Mouse (Mus musculus) Muller cell, postnatal 12 days (primary cell): Measurements from ENCODE around the gene Lsm7.
"Not testable (repeated sequence)": the region's sequence is repeated elsewhere in the genome, so short reads cannot be mapped to it uniquely, and the experiment has no call there.

ENCODE experiments used
- DNase-seq: peaks from one replicate; pipeline ENCODE4 v3.0.0-alpha.2; 2015; ENCODE audit errors: inconsistent ontology term

The Lsm7 gene

DNA sequence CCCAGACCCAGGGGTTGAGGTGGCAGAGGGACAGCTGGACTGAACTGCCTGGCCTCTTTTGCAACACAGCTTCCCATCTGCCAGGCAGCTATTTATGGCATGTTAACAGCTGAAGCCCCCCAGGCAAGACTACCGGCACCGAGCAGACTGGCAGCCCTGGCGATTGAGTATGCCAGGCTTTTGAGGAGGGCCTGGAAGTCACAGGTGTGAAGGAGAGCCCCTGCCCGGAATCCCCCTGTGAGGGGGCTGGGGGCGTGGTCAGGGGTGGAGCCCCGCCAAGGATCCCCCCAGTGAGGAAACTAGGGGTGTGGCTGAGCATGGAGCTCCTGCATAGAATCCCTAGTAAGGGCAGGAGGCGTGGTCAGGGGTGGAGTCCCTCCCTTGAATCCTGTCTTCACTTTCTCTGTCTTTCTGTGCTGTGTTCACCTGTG lies 18.0 kb downstream of the Lsm7 start:
- no peak for DNase-seq

DNA sequence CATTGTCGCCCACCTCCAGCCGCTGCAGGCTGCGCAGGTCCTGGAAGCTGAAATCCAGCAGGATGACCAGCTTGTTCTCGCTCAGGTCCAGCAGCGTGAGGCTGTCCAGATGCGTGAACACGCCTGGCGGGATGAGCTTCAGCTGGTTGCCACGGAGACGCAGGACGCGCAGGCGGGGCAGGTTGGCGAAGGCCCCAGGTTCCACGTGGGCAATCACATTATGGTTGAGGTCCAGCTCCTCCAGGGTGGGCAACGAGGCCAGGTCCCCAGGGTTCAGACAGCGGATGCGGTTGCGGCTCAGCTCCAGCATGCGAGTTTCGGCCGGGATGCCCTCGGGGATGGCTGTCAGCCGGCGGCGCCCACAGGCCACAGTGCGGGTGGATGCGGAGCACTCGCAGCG lies 19.4 kb downstream of the Lsm7 start:
- DNase-seq, result no peak

DNA sequence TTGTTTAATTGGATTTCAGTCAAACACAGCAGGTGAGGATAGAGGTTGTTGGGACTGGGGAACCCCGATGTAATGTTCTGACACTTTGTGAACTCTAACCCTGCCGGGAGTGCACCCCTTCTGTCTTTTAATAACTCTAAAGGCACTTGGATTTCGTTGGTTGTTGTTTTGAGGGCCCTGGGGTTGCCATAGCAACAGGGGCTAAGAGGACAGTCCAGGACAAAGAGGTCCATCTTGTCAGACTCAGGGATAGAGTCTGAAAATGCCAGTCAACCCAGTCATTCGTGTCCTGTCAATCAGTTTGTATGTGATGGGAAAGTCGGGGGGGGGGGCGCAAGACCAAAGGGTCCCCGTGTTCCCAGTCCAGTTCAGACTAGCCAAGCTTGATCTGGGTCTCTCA lies 22.2 kb downstream of the Lsm7 start:
- DNase-seq, result no peak

DNA sequence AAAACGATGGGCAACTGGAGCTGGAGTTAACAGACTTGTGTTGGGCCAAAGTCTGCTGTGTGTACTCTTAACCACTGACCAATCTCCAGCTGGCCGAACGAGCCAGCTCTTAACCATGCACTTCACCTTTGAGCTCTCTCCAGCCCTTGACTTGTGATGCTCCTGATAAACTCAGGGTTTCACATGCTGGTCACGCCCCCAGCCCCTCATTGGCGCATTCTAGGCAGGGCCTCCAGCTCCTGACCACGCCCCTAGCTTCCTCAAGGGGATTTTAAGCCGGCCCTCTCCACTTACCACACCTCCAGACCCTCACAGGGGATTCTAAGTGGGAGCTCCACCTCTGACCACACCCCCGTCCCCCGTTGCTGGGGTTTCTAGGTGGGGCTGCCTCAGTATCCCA lies 23.9 kb downstream of the Lsm7 start:
- no peak for DNase-seq

DNA sequence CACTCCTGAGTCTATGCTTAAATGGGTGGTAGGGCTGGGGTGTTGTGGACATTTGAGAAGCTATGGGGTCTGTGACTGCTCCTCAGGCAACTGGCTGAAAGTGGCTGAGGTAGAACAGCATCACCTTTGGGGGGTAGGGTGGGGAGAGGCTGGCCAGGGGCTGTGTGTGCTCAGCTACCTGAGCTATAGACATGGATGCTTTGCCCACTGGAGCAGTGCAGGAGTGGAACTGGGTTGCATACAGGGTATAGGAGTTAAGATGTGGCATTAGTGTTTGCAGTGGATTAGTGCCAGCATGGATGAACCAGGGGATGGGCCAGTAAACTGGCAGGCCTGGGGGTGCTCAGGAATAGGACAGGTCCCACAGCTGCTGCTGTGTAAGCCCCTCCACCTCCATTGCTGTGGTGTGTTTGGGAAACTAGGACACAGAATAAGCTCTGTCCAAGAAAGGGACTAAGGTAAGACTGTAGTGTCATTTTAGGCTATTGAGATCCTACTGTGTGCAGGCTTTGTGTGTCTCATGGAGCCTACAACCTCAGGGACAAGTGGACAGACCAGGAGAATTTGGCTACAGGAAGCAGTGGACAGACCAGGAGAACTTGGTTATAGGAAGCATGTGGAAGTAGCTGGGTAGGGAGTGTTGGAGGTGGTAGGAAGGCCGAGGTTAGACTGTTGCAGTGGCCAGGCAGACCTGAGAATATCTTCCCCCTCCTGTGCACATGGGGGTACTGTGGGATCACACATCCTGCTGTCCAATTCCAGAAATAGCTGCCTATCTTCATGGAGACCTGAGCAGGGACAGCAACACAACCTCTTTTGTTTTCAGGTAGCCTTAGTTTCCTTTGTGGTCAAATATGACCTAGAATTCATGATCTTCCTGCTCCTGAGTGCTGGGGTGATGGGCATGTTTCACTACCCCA lies 25.4 kb downstream of the Lsm7 start:
- no peak for DNase-seq

DNA sequence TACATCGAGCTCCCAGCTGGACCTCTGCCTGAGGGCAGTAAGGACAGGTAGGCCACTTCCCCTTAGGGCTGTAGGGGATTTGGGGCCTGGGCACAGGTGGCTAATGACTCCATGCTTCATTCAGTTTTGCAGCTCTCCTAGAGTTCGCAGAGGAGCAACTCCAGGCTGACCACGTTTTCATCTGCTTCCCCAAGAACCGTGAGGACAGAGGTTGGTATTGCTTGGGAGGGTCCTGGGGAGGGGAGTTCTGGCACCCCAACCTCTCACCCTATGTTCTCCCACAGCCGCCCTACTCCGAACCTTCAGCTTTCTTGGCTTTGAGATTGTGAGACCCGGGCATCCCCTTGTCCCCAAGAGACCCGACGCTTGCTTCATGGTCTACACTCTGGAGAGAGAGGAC lies 26.4 kb downstream of the Lsm7 start:
- DNase-seq, result not testable (repeated sequence)

DNA sequence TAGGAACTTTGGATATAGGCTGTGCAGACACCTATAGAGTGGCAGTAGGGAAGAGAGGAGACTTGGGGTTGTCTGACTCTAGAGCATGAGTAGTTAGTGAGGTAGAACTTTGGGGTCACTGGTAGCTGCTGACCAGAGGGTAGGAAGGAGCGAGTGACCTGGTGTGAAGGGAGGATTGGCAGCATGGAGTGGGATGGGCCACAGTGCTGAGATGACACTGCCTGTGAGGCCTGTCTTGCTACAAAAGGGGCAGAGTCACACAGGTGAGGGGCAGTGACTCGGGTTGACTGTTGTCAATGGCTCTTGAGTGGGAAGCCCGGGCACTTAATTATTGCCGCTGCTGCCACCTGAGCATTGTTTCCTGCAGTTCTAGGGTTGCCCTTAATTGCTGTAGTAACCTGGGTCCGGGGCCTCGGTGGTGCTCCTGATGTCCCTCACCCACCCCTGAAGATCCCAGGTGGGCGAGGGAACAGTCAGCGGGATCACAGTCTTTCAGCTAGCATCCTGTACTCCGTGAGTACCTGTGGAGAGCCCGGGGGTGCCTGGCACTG lies 27.1 kb downstream of the Lsm7 start:
- no peak for DNase-seq

DNA sequence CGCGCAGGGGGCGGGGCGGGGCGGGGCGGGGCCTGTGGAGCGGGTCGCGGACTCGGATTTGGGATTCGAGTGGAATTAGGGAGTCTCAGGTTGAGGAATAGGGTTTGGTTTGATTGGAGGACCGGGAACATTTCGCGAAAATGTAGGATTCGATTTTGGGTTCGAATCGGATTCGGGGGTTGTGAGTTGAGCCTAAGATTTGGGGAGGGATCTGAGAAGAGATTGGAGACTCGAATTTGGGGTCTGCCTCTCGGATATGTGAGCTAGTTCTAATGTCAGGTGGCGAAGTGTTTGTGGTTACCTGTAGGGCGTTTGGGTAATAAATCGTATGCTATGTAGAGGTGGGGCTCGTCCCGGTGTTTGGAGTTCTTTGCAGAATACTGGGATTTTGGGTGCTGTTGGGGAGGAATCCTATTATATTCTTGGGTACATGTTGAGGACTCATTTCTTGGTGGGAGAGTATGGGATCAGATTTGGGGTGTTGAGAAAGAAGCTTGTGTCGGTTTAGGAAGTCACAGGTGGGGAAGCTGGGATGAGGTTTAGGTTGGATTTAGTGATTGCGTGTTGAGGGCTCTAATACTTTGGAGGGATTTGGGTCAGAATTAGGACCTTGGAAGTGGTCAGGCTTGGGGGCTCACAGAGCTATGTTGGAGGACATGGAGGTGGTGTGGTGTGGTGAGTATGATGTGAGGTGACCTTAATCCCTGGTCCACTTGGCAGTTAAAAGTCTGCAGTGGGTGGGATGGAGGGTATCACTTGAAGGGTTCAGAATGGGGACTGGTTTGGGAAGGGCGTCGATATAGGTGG lies 27.7 kb downstream of the Lsm7 start:
- no peak for DNase-seq

DNA sequence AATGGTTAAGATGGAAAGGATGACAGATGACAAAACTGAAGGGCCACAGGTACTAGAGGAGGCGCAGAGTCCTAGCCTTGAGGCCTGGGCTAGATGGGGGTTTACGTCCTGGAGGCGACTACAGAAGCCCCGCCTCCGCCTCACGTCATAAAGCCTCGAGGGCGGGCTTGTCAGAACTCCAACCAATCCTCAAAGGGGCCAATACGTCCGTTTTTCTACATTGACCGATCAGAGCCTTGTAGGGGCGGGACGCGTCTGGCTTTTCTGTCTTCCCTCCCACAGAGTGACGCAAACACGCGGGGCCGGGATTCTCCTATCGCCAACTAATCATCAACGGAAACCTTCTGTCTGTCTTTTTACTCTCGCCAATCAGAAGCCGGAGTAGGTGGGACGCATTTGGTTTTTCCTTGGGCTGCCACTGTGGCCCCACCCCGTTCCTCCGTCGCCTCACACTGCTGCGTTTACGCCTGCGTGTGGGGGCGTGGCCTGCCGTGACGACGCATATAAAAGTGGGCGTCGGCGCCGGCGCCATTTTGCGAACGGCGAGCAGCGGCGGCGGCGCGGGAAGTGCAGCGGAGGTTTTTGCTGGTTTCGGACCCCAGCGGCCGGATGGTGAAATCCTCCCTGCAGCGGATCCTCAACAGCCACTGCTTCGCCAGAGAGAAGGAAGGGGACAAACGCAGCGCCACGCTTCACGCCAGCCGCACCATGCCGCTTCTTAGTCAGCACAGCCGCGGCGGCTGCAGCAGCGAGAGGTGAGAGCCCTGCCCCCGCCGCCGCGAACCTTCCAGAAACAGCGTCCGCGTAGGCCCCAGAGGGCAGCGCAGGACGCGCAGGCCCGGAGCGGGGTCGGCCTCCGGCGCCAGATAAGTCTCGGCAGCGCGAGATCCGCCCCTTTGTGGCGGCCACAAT lies 28.6 kb downstream of the Lsm7 start, which contains the start of gene Oaz1:
Gene Oaz1 (plus strand): TSS at position 506 of the 912 bp plus-strand sequence.
- peak; percentile 99 for DNase-seq

DNA sequence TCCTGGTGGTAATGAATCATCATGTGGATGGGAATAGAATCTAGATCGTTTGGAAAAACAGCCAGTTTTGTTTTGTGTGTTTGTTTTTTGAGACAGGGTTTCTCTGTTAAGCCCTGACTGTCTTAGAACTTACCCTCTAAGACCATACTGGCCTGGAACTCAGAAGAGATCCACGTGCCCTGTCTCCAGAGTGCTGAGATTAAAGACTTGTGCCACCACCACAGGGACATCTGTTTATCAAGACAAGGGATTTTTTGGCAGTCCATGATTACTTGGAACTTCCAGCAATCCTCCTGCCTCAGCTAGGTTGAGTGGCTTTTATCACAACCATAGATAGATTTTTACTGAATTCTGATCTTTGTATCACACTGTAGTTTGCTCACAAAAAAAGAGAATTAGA lies 30.2 kb downstream of the Lsm7 start:
- no peak for DNase-seq

DNA sequence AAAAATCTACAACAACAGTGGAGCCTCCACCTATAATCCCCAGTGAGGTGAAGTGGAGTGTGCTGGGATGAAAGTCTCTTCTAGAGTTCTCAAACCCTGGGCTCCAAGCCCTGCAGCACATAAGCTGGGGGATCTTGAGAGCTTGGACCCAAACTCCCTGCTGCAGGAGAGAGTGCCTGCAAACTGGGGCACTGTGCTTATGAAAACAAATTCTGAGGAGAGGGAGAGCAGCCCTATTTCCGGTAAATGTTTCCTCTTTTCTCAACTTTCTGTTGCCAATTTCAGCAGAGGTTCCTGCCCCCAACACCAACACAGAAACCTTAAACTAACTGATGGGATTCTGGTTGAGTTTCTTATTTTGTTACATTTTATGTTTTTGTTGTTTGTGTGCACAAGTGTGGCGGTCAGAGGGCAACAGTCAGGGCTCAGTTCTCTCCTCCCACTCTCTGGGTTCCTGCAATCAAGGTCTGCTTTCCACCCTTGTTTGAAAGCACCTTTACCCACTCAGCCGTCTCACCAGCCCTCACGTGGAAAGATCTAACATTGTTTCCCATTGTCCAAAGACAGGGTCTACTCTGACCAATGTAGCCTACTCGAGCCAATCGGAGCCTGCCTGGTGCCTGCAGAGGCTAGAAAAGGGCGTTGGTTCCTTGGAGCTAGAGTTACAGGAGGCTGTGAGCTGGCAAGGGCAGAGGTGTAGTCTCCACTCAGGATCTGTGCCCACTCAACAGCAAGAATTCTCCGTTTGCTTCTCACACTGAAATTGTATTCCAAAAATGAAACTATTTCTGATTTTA lies 31.0 kb downstream of the Lsm7 start:
- no peak for DNase-seq

DNA sequence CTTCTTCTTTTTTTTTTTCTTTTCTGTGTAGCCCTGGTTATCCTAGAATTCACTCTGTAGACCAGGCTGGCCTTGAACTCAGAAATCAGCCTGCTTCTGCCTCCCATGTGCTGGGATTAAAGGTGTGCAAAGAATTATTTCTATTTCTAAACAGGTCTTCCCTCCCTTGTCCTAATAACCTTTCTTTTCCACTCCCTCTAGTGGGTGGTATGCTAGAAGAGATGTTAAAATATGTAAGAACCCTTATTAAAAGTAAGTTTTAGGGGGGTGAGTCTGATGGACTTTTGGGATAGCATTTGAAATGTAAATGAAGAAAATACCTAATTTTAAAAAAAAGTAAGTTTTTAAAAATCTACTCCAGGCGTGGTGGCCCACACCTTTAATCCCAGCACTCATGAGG lies 31.7 kb downstream of the Lsm7 start:
- DNase-seq, result no peak

DNA sequence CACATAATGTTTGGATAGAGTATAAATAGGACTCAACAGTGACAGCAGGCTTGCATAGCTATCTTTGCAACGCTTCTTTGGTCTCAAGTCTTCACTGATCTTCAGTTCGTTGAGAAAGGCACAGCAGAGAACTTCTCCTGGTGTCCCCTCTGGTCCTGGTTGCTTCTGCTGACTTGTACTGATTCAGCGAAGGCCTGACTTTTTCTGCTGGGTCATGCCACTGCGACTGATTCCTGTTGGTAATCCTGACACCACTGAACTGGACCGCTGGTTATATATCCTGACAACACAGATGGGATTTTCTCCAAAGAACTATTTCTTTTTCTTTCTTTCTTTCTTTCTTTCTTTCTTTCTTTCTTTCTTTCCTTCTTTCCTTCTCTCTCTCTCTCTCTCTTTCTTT lies 32.5 kb downstream of the Lsm7 start:
- DNase-seq, result no peak

DNA sequence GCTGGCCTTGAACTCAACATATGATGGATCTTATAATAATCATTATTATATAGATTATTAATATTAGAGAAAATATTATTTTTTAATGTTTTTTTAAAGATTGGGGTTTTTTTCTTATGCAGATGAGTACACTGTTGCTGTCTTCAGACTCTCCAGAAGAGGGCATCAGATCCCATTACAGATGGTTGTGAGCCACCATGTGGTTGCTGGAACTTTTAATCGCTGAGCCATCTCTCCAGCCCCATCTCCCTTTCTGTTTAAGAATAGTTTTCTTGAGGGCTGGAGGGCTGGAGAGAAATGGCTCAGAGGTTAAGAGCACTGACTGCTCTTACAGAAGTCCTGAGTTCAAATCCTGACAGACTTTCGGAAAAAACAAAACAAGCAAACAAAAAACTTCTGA lies 33.0 kb downstream of the Lsm7 start:
- DNase-seq, result no peak

DNA sequence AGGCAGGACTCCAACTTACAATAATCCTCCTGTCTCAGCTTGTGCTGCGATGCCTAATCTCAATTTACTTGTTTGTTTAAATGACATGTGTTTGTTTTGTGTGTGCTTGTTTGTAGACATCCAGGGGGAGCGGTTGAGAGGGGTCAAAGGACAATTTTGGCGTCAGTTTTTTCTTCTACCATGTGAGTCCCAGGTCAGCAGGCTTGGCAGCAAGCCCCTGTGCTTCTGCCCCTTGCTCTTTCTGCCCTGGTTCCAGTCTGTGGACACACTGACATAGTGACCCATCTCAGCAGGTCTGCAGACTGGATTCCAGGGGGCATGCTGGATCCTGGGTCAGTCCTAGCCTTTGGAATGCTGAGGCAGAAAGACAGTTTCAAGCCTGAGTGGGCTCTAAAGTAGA lies 35.6 kb downstream of the Lsm7 start:
- no peak for DNase-seq

DNA sequence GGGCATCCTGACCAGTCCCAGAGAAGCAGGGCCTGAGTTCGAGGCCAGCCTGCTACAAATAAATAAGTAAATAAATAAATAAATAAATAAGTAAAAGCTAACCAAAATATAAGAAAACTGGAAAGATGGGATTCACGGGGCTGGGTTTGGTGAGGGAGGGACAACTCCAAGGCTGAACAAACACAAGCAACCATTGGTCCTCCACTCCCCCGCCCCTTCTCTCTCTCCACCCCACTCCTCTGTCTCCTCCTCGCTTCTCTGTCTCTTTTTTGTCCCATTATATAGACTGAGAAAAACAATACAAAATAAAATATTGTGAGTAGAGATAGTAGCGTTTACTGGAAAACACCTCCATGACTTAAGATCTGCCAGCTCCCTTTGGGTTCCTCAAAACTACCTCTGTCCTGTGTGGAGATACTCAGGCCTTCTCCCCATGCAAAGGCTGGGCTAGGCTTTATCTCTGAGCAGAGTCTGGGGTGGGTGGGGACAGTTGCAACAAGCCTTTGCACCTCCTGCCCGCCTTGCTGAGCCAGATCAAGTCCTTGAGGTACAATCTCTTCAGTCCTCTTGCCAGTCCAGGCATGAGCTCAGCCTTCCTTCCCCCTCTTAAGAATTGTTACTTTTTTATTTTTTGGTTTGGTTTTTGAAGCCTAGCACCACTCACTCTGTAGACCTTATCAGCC lies 36.3 kb downstream of the Lsm7 start:
- no peak for DNase-seq

DNA sequence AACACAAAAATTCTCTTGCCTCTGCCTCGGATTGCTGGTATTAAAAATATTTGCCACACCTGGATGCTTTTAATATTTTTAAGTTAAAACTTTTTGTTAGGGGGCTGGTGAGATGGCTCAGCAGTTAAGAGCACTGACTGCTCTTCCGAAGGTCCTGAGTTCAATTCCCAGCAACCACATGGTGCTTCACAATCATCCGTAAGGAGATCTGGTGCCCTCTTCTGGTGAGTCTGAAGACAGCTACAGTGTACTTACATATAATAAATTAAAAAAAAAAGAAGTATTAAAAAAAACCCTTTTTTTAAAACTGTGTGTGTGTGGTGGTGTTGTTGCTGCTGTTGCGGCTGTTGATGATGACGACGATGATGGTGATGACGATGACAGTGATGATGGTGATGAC lies 37.1 kb downstream of the Lsm7 start:
- not testable (repeated sequence) for DNase-seq

DNA sequence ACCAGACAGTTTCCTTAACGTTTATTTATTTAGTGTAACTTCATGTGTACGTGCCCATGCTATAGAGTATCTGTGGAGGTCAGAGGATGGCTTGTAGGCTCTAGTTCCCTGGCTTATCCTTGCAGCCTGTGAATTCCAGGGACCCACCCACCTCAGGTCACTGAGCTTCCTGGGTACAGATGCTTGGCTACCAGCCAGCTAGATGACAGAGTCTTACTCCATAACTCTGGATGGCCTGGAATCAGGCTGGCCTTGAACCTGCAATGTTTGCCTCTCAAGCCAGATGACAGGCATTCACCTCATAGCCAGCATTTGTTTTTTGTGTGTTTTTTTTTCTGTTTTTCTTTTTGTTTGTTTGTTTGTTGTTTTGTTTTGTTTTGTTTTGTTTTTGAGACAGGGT lies 37.8 kb downstream of the Lsm7 start:
- no peak for DNase-seq

DNA sequence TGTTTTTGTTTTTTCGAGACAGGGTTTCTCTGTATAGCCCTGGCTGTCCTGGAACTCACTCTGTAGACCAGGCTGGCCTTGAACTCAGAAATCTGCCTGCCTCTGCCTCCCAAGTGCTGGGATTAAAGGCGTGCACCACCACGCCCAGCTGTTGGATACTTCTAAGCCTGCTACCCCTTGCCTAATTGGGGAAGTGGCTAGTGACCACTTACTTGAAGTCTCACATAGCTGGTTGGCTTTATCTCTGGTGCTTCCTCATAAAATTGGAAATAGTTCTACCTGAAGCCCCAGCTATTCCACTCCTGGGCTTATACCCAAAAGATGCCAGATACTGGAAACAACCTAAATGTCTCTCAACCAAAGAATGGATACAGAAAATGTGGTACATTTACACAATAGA lies 38.7 kb downstream of the Lsm7 start:
- not testable (repeated sequence) for DNase-seq

DNA sequence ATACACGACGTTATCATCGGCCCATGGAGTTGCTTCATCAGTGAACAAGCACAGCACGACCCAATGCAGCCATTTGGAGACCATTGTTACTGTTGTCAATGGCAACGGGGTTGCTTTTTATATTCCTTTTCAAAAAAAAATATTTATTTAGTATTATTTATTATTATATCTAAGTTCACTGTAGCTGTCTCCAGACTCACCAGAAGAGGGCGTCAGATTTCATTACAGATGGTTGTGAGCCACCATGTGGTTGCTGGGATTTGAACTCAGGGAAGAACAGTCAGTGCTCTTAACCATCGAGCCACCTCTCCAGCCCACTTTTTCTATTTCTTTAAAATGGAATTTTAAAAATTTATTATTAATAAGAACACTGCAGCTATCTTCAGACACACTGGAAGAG lies 40.2 kb downstream of the Lsm7 start:
- no peak for DNase-seq
